Mouse (Mus musculus) ES-E14 (cell line): ENCODE data around the gene Ptma.

Source experiments
- HCFC1 ChIP-seq: IDR thresholded peaks from 2 replicates; pipeline ENCODE4 v1.6.1; 2012; ENCODE audit warnings: low read length, inconsistent platforms, borderline replicate concordance; ENCODE audit not compliant: insufficient read depth
- MAFK ChIP-seq: IDR thresholded peaks from 2 replicates; pipeline ENCODE4 v1.6.1; 2014; ENCODE audit warnings: mild to moderate bottlenecking, low read depth, low read length, inconsistent platforms; ENCODE audit not compliant: insufficient read depth
- ZC3H11A ChIP-seq: IDR thresholded peaks from 2 replicates; pipeline ENCODE4 v1.6.1; 2012; ENCODE audit warnings: low read depth, mild to moderate bottlenecking, inconsistent platforms, low read length, borderline replicate concordance

DNA sequence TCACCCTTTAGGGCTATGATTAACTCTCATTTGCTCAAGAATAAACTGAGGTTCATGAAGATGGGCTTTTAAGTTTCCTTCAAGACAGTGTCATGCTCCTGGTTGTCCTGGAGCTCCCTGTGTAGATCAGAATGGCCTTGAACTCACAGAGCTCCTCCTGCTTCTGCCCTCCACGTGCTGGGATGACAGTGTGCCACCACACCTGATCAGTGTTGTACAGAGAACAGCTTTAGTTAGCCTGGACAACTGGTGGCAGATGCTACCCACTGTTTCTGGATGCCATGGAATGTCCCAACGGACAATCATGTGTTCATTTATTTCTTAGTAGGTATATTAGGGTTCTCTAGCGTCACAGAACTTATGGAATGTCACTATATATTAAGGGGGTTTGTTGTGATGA, 9.4 kb upstream of the Ptma start:
- TF ChIP-seq HCFC1 = no peak
- TF ChIP-seq ZC3H11A = no peak
- no peak for TF ChIP-seq MAFK
